Mouse (Mus musculus) gastrocnemius, adult 2 months (tissue): Measurements from ENCODE around the gene Smarca2. TPM values are rescaled to one million over a fixed set of nuclear protein-coding genes. Genes with fewer than 3 reads are reported as not detected.
"Not testable (repeated sequence)": the region's sequence is repeated elsewhere in the genome, so short reads cannot be mapped to it uniquely, and the experiment has no call there.

Source experiments
- DNase-seq: peaks from one replicate; pipeline ENCODE4 v3.0.0; 2022
- H3K27ac ChIP-seq: fragments of 200-600 bp; 2 replicates; pipeline ENCODE4 v1.8.1; 2022; ENCODE audit warnings: mild to moderate bottlenecking
- H3K4me3 ChIP-seq: fragments of 200-600 bp; 2 replicates; pipeline ENCODE4 v1.8.1; 2022; ENCODE audit warnings: mild to moderate bottlenecking, moderate library complexity
- CTCF ChIP-seq: fragments of 200-600 bp; IDR thresholded peaks from 2 replicates; pipeline ENCODE4 v1.8.1; 2022; ENCODE audit warnings: antibody characterized with exemption, mild to moderate bottlenecking, moderate library complexity
- intact Hi-C: fragments of 180-260 bp; cut with DNase I; formaldehyde crosslinking; loops from one replicate; pipeline ENCODE4 v1.15.1; 2025
- total RNA-seq, 2 experiments: library from RNA; stranded (reverse); gene quantifications; 2 replicates each; pipeline ENCODE4 v1.2.3; 2021

The Smarca2 gene
- total RNA-seq, 2 experiments from 2014 or later = 42.9 to 59.8 TPM

DNA sequence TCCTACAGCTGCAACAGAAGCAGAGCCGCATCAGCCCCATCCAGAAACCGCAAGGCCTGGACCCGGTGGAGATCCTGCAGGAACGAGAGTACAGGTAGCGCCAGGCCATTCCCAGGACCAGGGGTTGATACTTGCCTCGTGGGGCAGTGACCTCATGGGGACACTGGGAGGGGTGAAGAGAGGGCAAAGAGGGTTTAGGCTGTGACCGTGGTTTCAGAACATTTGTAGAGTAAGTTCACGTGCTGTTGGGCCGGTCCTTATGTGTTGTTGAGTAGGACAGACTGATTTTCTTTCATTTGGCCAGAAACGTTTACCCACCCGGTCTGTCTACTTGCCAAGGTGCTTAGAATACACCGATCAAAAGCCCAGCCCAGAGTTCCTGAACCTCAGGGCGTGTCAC, 35.7 kb downstream of the Smarca2 start:
- H3K27ac ChIP-seq = no peak overlapping the region
- DNase-seq = no peak
- intact Hi-C loops = no loop called here
- H3K4me3 ChIP-seq = no peak overlapping the region
- TF ChIP-seq CTCF = no peak

DNA sequence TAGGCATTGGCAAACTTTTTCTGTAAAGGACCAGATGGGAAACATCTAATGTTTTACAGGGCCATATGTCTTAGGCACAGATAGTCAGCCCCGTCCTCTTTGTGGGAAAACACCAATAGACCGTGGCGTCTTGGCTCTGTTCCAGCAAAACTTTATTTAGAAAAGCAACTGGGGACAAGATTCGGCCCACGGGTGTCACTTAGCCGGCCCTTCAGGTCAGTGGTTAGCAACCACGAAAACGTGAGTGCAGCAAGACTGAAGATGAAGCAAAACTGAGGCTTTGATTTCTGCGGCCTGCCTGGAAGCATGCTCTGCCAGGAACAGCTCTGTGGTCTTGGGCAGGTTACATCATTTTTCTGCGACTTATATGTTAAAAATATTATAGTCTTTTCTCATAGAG, 36.4 kb downstream of the Smarca2 start:
- no peak overlapping the region for H3K27ac ChIP-seq
- no peak overlapping the region for H3K4me3 ChIP-seq
- no peak for TF ChIP-seq CTCF
- no peak for DNase-seq
- intact Hi-C loops = no loop called here

DNA sequence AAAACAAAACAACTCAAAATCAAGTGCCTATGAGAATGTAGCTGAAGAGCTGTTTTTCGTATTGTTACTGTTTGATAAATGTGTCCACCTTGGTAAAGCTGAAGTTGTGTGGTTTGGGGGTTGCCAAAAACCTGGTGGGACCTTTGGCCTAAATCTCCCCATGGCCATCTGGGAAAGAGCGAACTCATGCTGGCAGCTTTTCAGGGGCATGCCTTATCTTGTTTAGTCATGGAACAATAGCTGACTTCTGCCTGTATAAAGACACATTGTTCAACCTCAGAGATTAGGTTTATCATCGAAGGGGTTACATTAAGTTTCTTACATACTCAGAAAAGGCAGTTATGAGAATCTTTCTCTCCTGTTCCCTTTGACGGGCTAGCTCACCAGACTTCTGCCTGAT, 38.2 kb downstream of the Smarca2 start:
- TF ChIP-seq CTCF = no peak
- Histone ChIP-seq H3K27ac (peak overlapping the region; percentile 35; the same call in 1 of the 2 replicates), H3K4me3 (no peak overlapping the region)
- DNase-seq = no peak
- intact Hi-C loops = no loop called here

DNA sequence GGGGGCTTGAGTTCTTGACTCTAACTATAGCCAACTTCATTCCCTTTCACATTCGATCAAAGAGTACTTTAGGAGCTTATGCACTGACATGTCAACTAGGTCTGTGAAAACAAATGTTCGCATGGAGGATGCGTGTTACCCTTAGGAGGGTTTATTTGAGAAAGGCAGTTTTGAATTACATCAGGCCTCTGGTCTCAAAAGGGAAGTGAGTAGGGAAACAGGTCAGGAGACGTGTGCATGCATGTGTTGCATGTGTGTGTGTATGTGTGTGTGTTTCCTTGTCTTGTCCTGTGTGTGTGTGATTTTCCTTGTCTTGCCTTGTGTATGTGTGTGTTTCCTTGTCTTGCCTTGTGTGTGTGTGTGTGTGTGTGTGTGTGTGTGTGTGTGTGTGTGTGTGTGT, 39.1 kb downstream of the Smarca2 start:
- DNase-seq = no peak
- H3K4me3 ChIP-seq = no peak overlapping the region
- TF ChIP-seq CTCF = no peak
- intact Hi-C loops = no loop called here
- H3K27ac ChIP-seq = no peak overlapping the region

DNA sequence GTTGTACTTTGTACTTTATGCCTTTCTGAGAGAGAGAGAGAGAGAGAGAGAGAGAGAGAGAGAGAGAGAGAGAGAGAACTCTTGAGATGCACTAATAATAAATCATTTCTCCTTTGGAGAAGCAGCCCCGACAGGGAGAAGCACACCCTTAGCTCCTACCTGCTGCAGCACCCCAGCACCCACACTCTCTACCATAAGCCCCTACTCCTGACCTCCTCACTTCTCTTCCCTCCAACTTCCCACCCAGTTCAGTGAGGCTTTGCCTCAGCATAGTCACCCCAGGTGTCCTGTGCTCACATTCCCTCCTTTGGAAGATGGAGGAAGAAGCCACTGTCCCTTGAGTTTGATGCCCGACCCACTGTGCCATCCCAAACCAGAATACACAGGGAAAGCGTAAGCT, 40.2 kb downstream of the Smarca2 start:
- no peak overlapping the region for H3K27ac ChIP-seq
- H3K4me3 ChIP-seq = no peak overlapping the region
- no peak for TF ChIP-seq CTCF
- DNase-seq = no peak
- intact Hi-C loops = no loop called here

DNA sequence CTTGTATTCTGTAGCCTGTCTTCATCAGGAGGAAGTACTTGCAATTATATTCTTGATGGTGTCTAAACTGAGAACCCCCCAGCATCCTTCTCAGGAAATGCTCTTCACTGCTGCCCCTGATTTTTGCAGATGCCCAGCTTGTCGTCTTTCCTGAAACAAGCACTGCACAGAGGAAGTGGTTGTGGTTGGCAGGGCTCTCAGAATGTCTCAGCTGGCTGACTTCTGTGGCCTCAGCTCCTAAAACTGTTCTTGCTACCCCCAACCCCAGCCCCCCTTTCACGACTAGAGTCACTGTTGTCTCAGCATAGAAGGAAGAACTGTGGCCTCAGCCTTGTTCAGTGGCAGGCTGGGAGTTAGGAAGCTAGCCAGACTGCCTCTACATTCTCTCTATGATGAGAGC, 41.3 kb downstream of the Smarca2 start:
- no peak overlapping the region for H3K4me3 ChIP-seq
- H3K27ac ChIP-seq = no peak overlapping the region
- no peak for TF ChIP-seq CTCF
- no peak for DNase-seq
- intact Hi-C loops = no loop called here

DNA sequence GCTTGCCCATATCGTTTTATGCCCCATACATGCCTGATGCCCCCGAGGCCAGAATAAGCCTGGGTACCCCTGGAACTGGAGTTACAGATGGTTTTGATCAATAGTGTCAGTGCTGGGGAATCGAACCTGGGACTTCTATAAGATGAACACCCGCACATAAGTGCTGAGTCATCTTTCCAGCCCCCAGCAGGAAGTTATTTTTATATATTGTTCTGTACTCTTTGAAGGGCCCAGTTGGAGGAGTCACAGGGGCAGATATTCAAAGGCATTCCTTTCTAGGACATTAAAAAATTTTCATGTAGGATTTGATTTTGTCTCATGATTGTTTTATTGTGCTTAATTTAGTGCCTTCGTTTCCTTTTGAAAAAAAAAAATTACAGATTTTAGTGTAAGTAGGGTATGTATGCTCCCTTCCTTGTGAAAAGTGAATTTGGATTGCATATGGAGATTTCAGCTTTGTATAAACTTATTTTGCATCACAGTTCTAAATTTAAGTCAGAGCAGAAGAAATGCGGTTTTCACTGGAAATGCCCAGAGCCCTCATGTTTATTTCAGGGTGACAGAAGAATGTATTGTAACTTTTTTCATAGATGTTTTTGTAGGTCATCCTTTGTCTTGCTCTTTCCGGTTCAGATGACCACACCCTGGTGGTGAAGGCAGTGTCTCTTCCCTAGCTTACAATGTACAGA, 45.9 kb downstream of the Smarca2 start:
- intact Hi-C loops = no loop called here
- H3K27ac ChIP-seq = no peak overlapping the region
- no peak for TF ChIP-seq CTCF
- DNase-seq = no peak
- H3K4me3 ChIP-seq = no peak overlapping the region

DNA sequence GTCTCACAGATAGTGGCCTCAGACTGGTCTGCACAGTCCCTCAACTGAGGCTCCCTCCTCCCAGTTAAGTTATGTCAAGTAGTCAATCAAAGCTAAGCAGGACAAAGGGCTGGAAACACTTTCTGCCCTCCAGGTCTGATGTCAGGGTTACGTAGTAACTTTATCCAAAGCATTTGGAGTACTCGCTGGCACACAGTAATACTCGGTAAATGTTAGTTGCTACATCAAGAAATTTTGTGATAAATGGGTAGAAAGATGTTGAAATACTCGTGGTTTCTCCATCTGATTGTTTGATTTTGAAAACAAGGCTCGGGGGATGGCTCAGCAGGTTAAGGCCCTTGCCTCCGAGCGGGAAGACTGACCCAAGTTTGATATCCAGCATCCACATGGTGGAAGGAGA, 53.5 kb downstream of the Smarca2 start:
- no peak overlapping the region for H3K27ac ChIP-seq
- no peak for TF ChIP-seq CTCF
- intact Hi-C loops = no loop called here
- no peak overlapping the region for H3K4me3 ChIP-seq
- DNase-seq = no peak

DNA sequence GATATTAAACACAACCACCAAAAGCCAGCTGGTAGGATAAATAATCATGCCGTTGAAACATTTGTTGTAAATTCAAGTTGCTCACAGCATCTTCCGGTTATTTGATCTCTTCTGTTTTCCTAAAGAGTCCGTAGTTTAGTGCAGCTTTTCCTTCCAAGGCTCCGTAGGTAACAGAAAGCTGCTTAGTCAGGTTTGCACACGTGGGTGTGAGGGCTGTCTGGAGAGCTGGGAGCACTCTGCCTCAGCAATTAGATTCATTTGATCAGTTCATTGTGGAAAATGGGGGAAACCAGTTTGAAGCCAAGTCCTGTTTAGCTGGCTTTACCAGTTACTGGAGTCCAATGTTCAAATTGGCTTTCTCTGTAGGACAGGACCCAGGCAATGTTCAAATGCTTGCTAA, 55.1 kb downstream of the Smarca2 start:
- intact Hi-C loops = no loop called here
- no peak for TF ChIP-seq CTCF
- H3K4me3 ChIP-seq = no peak overlapping the region

DNA sequence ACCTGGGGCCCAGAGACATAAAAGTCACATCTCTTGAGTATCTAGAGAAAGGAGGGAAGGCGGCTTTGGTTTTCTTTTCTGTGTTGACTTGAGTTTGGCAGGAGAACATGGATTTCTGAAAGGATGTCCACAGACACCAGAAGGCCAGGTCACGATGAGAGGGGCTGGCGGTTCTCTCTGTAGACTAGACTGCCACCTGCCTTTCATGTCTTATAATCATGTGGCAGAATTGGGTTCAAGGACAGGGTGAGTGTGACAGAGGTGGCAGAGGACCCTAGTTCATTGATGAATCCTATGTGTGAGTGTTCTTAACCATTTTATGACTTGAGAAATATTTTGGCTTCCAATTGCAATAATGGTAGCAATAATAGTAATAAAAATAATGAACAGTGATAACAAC, 56.3 kb downstream of the Smarca2 start:
- H3K27ac ChIP-seq = no peak overlapping the region
- H3K4me3 ChIP-seq = no peak overlapping the region
- peak; percentile 16; the same call in 1 of the 2 replicates for TF ChIP-seq CTCF
- intact Hi-C loops = no loop called here
- no peak for DNase-seq

More for the DNA sequence above, 55.1 kb downstream of the Smarca2 start:
- H3K27ac ChIP-seq = no peak overlapping the region
- DNase-seq = no peak

DNA sequence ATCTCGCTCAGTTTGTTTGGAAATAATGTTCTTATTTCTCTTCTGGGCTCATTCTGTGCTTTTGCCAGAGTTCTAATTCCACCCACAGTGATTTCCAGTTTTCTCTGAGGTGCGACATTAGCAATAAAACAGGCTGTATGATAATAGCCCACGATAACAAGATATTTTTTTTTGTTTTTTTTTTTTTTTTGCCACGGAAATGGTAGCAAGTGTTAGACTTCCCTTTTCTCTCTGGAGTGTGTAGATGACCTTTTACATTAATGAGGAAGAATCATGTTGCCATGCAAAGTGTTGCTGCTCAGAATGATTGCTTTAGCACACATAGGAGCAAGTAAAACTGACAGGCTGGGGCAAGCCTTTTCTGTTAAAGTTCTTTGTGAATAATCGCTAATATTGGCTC, 61.5 kb downstream of the Smarca2 start:
- intact Hi-C loops = no loop called here
- no peak for DNase-seq
- no peak overlapping the region for H3K4me3 ChIP-seq
- no peak for TF ChIP-seq CTCF
- H3K27ac ChIP-seq = no peak overlapping the region

DNA sequence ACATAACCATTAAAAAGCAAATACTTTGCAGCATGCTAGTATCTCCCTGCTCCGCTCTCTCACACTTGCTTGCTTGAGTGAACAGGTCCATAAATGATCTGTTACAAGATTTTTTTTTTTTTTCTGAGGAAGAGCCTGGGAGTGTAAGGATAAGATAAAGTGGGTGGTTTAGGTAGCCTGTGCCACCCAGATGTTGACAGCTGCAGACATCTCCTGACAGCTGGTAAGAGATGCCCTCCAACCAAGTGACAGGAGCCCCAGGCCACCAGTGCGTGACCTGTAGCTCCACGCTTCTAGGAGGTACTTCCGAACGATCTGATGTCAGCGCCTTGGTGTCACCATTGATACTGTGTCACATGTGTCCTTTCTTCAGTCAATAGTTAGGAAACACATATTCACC, 65.2 kb downstream of the Smarca2 start:
- intact Hi-C loops = no loop called here
- H3K27ac ChIP-seq = no peak overlapping the region
- H3K4me3 ChIP-seq = no peak overlapping the region
- DNase-seq = no peak
- no peak for TF ChIP-seq CTCF

DNA sequence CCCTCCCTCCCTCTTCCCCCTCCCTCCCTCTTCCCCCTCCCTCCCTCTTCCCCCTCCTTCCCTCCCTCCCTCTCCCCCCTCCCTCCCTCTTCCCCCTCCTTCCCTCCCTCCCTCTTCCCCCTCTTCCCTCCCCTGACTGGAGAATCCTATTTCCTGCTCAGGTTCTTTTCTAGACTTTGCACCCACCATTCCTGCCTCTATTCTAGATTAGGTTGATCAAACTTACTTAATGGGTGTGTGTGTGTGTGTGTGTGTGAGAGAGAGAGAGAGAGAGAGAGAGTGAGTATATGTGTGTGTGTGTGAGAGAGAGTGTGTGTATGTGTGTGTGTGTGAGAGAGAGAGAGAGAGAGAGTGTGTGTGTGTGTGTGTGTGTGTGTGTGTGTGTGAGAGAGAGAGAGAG, 66.6 kb downstream of the Smarca2 start:
- intact Hi-C loops, DNase-seq, H3K4me3 ChIP-seq, H3K27ac ChIP-seq: not testable (repeated sequence)

DNA sequence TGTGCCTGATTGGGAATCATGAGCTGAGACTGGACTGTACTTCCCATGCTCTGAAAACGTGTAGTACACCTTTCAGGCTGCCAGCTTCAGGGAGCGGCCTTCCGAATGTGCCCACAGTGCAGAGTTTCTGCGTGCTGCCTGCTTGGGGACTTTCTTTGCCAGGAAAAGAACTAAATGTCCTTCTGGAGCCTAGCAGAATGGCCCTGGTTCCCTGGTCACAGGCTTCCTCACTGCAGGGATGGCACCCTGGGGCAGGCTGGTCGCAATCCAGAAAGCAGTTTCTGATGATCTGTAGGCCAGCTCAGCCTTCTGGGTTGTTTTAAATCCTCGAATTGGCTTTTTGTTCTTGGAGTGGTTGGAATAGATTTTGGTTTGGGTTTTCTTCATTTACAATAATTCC, 71.1 kb downstream of the Smarca2 start:
- DNase-seq = no peak
- TF ChIP-seq CTCF = no peak
- H3K4me3 ChIP-seq = no peak overlapping the region
- no peak overlapping the region for H3K27ac ChIP-seq
- intact Hi-C loops = no loop called here
